Mouse (Mus musculus) liver, embryonic 14.5 days (tissue): ENCODE data around the gene Tent5b.

ENCODE experiments used
- CTCF ChIP-seq: IDR thresholded peaks from 2 replicates; pipeline ENCODE4 v1.5.1; 2016; ENCODE audit warnings: antibody characterized with exemption, low read depth, control low read depth
- EP300 ChIP-seq: IDR thresholded peaks from 2 replicates; pipeline ENCODE4 v1.6.1; 2016; ENCODE audit warnings: antibody characterized with exemption, low read depth

DNA sequence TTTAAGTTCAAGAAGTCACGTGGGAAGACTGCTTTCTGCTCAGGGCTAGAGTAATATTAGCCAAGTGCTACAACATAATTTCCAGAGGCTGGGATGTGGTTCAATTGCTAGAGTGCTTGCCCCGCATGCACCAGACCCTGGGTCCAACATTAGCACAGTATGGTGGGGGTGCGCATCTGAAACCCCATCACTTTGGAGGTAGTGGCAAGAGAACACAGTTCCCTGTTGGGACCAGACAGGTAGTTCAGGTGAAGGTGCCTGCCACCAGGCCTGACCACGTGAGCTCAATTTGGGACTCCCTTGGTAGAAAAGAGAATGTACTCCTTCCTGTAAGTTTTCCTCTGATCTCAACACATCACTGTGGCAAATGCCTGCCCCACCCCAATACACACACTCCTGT lies 14.9 kb downstream of the Tent5b start:
- no peak for TF ChIP-seq CTCF
- TF ChIP-seq EP300, result no peak
